Mouse (Mus musculus) kidney, embryonic 15.5 days (tissue): ENCODE measurements at regions not wholly inside any gene's neighbourhood (a gene's known extent, or its start where the extent isn't known, plus 50 kb on each side); places are given as distances from the start of the nearest gene placed in this dataset.

Experiments
- ATAC-seq: fragments of 200-750 bp; cut with Nextera tagmentation; replicated peaks from 2 replicates; pipeline ENCODE4 v1.8.0; 2017; ENCODE audit warnings: moderate TSS enrichment; ENCODE audit not compliant: low FRiP score
- H3K27ac ChIP-seq: fragments of 300-500 bp; sonication (generic); 2 replicates; pipeline ENCODE4 v1.5.1; 2015; ENCODE audit warnings: mild to moderate bottlenecking, inconsistent platforms
- H3K27me3 ChIP-seq: fragments of 300-500 bp; sonication (generic); 2 replicates; pipeline ENCODE4 v1.6.1; 2015; ENCODE audit warnings: inconsistent platforms
- H3K36me3 ChIP-seq: fragments of 300-500 bp; sonication (generic); 2 replicates; pipeline ENCODE4 v1.6.1; 2015; ENCODE audit warnings: inconsistent platforms
- H3K4me1 ChIP-seq: fragments of 300-500 bp; sonication (generic); 2 replicates; pipeline ENCODE4 v1.6.1; 2015; ENCODE audit warnings: inconsistent platforms
- H3K4me2 ChIP-seq: fragments of 300-500 bp; sonication (generic); 2 replicates; pipeline ENCODE4 v1.6.1; 2015; ENCODE audit warnings: moderate library complexity, mild to moderate bottlenecking, inconsistent platforms
- H3K4me3 ChIP-seq: fragments of 300-500 bp; sonication (generic); replicated peaks from 2 replicates; pipeline ENCODE4 v1.5.1; 2015; ENCODE audit warnings: mild to moderate bottlenecking, inconsistent platforms
- H3K9ac ChIP-seq: fragments of 300-500 bp; sonication (generic); 2 replicates; pipeline ENCODE4 v1.6.1; 2015; ENCODE audit warnings: mild to moderate bottlenecking, inconsistent platforms
- H3K9me3 ChIP-seq: fragments of 300-500 bp; sonication (generic); replicated peaks from 2 replicates; pipeline ENCODE4 v1.6.1; 2016; ENCODE audit warnings: inconsistent platforms
- WGBS: fragments of 180-500 bp; shearing (Covaris S2); methylation state at CpG from one replicate; pipeline ENCODE4 v1.1.7; 2015; ENCODE audit warnings: mixed read lengths; 5-methylcytosine and 5-hydroxymethylcytosine counted together

DNA sequence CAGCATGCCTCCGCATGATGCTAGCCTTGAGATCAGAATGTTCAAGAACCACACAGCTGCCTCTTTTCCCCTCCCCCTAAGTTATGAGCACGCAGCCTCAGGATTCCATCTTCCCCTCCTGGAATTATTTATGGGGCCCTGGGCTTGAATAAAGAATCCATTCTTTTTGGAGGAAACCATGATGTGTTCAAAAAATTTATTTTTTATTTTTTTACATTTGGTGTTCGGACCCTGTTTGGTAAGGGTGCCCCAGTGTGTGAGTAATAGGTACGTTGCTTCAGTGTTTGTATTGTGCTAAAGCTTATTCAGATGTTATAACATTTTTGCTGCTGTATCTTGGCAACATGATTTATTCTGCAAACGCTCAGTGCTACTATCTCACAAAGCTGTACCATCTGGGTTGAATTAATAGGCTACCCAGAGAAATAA is 147.8 kb upstream of the Tox3 start:
- H3K36me3 ChIP-seq = no peaks in the 10 kb centered on the region
- no peak for ATAC-seq
- H3K27ac ChIP-seq = no peak overlapping the region
- no peaks in the 10 kb centered on the region for H3K27me3 ChIP-seq
- H3K9ac ChIP-seq = no peak overlapping the region
- no peak overlapping the region for H3K4me3 ChIP-seq
- 49% methylated on average over 5 of the region's 5 CpGs for whole genome bisulfite sequencing
- no peak overlapping the region for H3K4me2 ChIP-seq
- H3K4me1 ChIP-seq = peaks cover 9% of the 10 kb centered on the region
- H3K9me3 ChIP-seq = no peaks in the 10 kb centered on the region

- 49% methylated on average over 14 of the region's 14 CpGs for WGBS
- H3K9ac ChIP-seq = no peak overlapping the region
- no peaks in the 10 kb centered on the region for H3K36me3 ChIP-seq
Observed at GRCm38 (mm10) chr8:90492521-90493225, 144.5 kb upstream of the Tox3 start.

GRCm38 (mm10) chr8:90491691-90492090 is 143.5 kb upstream of the Tox3 start:
- Histone ChIP-seq H3K27me3 (no peaks in the 10 kb centered on the region), H3K36me3 (no peaks in the 10 kb centered on the region), H3K9ac (no peak overlapping the region), H3K4me3 (no peak overlapping the region), H3K27ac (no peak overlapping the region), H3K9me3 (no peaks in the 10 kb centered on the region), H3K4me1 (peaks cover 7% of the 10 kb centered on the region), H3K4me2 (no peak overlapping the region)
- 64% methylated on average over 7 of the region's 7 CpGs for WGBS
- no peak for ATAC-seq

More at GRCm38 (mm10) chr8:90492521-90493225, 144.5 kb upstream of the Tox3 start:
- Histone ChIP-seq H3K9me3 (no peaks in the 10 kb centered on the region), H3K27me3 (no peaks in the 10 kb centered on the region), H3K4me3 (no peak overlapping the region), H3K4me2 (no peak overlapping the region), H3K4me1 (peaks cover 9% of the 10 kb centered on the region), H3K27ac (no peak overlapping the region)
- no peak for ATAC-seq

DNA sequence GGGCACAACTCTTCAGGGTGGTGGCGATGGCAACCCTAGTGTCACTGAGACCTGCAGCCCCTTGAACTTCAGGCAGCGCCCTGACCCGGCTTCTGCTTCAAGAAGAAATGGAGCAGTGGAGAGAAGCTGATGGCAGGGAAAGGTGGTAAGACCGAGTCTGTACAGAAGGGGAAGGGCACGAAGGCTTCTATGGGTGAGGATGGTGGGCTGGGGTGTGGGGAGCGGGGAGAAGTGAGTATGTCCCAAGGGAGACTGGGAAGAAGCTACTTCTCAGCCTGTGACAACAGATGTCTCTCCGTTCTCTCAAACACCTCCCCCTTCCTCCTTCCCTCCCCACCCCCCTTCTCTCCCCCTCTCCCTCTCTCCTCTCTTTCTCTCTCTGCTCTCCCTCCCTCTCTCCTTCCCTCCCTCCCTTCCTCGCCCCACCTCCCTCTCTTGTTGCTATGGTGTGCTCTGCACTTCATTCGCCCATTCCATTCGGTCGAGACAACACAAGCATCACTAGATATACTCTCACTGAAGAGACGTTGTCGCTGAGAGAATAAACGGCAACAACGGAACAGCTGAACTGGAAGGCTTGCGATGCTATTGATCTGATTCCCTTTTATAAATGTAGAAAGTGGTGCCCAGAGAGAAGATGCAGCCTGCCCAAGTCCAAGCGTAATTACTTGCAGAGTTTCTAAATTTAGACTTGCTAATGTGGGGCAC is 142.7 kb upstream of the Tox3 start:
- no peak for ATAC-seq
- no peak overlapping the region for H3K9ac ChIP-seq
- WGBS = 72% methylated on average over 17 of the region's 17 CpGs

DNA sequence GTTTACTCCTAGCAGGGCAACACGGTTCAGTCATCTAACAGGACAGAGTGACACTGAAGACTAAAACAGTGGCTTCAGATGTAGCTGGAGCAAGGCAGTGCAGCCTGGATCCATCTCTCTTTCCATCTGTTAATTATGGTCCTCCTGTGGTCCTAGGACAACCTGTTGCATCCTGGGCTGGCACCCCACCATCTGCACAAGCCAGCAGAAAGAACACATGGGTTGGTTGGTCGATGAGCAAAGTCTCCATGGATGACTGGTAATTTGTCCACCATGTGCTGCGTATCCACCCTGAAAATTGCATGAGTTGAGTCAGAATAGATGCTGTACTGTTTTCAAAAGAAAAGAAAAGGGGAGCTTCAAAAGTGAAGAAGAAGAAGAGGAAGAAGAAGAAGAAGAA is 138.4 kb upstream of the Tox3 start:
- H3K36me3 ChIP-seq = no peaks in the 10 kb centered on the region
- H3K4me1 ChIP-seq = no peaks in the 10 kb centered on the region
- H3K9me3 ChIP-seq = no peaks in the 10 kb centered on the region
- no peak for ATAC-seq
- no peak overlapping the region for H3K4me2 ChIP-seq
- H3K27me3 ChIP-seq = peaks cover 16% of the 10 kb centered on the region
- H3K27ac ChIP-seq = no peak overlapping the region
- no peak overlapping the region for H3K4me3 ChIP-seq
- H3K9ac ChIP-seq = no peak overlapping the region
- 84% methylated on average over 3 of the region's 3 CpGs for WGBS

More for the DNA sequence above, 142.7 kb upstream of the Tox3 start:
- Histone ChIP-seq H3K36me3 (no peaks in the 10 kb centered on the region), H3K9me3 (no peaks in the 10 kb centered on the region), H3K4me2 (no peak overlapping the region), H3K27ac (no peak overlapping the region), H3K27me3 (peaks cover 4% of the 10 kb centered on the region; the same call in 1 of the 2 replicates), H3K4me1 (peaks cover 3% of the 10 kb centered on the region; the same call in 1 of the 2 replicates), H3K4me3 (no peak overlapping the region)

- Histone ChIP-seq H3K4me3 (no peak overlapping the region), H3K27ac (no peak overlapping the region), H3K9ac (no peak overlapping the region), H3K27me3 (peaks cover 34% of the 10 kb centered on the region), H3K4me1 (peaks cover 11% of the 10 kb centered on the region), H3K36me3 (no peaks in the 10 kb centered on the region), H3K4me2 (no peak overlapping the region), H3K9me3 (no peaks in the 10 kb centered on the region)
- 38% methylated on average over 4 of the region's 4 CpGs for WGBS
- ATAC-seq = no peak
Observed at GRCm38 (mm10) chr8:90478149-90478548, 130.0 kb upstream of the Tox3 start.

GRCm38 (mm10) chr8:90474066-90474465 is 125.9 kb upstream of the Tox3 start:
- ATAC-seq = peak; percentile 81
- no peak overlapping the region for H3K9ac ChIP-seq
- H3K36me3 ChIP-seq = no peaks in the 10 kb centered on the region
- H3K27ac ChIP-seq = no peak overlapping the region
- H3K27me3 ChIP-seq = peaks cover 27% of the 10 kb centered on the region
- H3K4me1 ChIP-seq = peaks cover 12% of the 10 kb centered on the region
- H3K4me2 ChIP-seq = no peak overlapping the region
- WGBS = 18% methylated on average over 7 of the region's 7 CpGs
- no peak overlapping the region for H3K4me3 ChIP-seq
- H3K9me3 ChIP-seq = no peaks in the 10 kb centered on the region

DNA sequence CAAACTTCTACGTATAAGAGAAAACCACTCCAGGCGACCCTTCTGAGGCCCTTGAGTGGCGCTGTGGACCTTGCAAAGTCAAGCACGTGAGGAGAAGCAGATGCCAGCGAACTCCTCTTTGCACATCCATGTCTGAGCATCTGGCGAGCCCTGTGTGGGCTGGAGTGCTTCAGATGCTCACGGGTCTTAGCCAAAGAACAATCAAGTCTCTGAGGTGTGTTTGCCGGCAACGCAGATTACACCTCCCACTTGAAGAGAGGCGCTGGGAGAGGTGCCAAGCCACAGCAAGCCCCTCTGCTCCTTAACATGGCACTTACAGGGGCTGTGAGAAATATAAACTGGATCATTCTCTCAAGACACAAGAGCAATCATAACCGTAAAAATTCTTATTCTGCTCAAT is 122.7 kb upstream of the Tox3 start:
- Histone ChIP-seq H3K9ac (no peak overlapping the region), H3K9me3 (no peaks in the 10 kb centered on the region), H3K4me1 (peaks cover 12% of the 10 kb centered on the region), H3K4me3 (no peak overlapping the region), H3K4me2 (no peak overlapping the region), H3K27me3 (peaks cover 20% of the 10 kb centered on the region), H3K27ac (no peak overlapping the region), H3K36me3 (no peaks in the 10 kb centered on the region)
- 84% methylated on average over 11 of the region's 11 CpGs for WGBS
- no peak for ATAC-seq

DNA sequence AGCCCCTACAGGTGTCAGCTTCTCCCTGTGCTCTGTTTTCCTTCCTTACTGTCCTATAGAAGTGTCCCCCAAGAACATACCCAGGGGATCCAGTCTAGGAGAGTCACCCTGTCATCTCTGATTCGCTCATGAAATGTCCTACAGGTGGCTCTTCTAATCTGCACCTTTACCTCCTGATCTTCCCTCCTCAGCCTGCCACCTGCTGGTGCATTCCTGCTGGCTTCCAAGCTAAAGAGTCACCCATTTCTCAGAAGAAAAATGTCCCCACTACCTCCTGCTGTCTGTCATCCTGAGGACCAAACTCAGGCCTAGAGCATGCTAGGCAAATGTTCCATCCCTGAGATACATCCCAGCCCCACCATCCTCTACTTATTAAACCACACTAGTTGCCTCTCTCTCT is 115.6 kb upstream of the Tox3 start:
- H3K4me1 ChIP-seq = no peaks in the 10 kb centered on the region
- no peaks in the 10 kb centered on the region for H3K27me3 ChIP-seq
- ATAC-seq = no peak
- H3K9me3 ChIP-seq = no peaks in the 10 kb centered on the region
- no peak overlapping the region for H3K4me3 ChIP-seq
- 79% methylated on average over 1 of the region's 1 CpGs for WGBS
- no peaks in the 10 kb centered on the region for H3K36me3 ChIP-seq
- no peak overlapping the region for H3K27ac ChIP-seq
- no peak overlapping the region for H3K9ac ChIP-seq
- H3K4me2 ChIP-seq = no peak overlapping the region

DNA sequence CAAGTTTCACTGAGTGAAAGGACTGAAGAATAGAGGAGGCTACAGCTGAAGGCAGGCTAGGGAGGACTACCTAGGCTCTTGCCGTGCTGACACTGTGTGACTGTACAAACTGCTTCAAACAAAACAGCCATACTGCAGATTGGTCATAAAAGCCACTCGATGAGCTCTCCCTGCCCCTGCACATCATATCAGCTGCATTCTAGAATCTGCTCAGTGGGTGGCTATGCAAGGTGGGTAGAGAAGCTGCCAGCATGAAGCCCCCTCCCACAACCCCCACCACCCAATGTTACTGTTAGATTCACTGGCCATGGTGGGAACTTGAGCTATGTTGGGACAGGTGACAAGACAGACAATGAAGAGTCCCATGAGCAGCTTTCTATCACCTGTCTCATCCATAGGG is 107.2 kb upstream of the Tox3 start:
- H3K36me3 ChIP-seq = no peaks in the 10 kb centered on the region
- ATAC-seq = no peak
- no peak overlapping the region for H3K9ac ChIP-seq
- no peak overlapping the region for H3K27ac ChIP-seq
- H3K4me3 ChIP-seq = no peak overlapping the region
- no peaks in the 10 kb centered on the region for H3K4me1 ChIP-seq
- H3K9me3 ChIP-seq = no peaks in the 10 kb centered on the region
- WGBS = 92% methylated on average over 2 of the region's 2 CpGs
- no peak overlapping the region for H3K4me2 ChIP-seq
- H3K27me3 ChIP-seq = no peaks in the 10 kb centered on the region

DNA sequence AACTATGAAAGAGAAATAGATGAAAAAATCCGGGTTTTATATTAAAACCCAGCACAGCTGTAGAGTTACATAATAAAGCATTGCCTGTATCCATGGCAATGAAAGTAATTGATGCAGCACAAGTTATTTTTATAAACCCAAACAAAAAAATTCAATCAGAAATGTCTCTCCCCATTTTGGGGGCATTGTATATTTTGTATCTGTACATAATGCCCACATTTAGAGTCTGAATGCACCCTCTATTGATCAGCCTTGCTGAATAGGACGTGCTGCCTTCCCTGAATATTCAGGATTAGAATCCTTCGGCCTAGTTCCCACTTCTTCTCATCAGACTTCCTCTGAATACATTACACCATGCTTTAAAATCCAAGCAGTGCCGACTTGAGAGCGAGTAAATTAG is 106.0 kb upstream of the Tox3 start:
- WGBS = 84% methylated on average over 5 of the region's 5 CpGs
- Histone ChIP-seq H3K4me3 (no peak overlapping the region), H3K9me3 (no peaks in the 10 kb centered on the region), H3K9ac (no peak overlapping the region), H3K4me1 (no peaks in the 10 kb centered on the region), H3K27ac (no peak overlapping the region), H3K4me2 (no peak overlapping the region), H3K27me3 (no peaks in the 10 kb centered on the region), H3K36me3 (no peaks in the 10 kb centered on the region)
- no peak for ATAC-seq

DNA sequence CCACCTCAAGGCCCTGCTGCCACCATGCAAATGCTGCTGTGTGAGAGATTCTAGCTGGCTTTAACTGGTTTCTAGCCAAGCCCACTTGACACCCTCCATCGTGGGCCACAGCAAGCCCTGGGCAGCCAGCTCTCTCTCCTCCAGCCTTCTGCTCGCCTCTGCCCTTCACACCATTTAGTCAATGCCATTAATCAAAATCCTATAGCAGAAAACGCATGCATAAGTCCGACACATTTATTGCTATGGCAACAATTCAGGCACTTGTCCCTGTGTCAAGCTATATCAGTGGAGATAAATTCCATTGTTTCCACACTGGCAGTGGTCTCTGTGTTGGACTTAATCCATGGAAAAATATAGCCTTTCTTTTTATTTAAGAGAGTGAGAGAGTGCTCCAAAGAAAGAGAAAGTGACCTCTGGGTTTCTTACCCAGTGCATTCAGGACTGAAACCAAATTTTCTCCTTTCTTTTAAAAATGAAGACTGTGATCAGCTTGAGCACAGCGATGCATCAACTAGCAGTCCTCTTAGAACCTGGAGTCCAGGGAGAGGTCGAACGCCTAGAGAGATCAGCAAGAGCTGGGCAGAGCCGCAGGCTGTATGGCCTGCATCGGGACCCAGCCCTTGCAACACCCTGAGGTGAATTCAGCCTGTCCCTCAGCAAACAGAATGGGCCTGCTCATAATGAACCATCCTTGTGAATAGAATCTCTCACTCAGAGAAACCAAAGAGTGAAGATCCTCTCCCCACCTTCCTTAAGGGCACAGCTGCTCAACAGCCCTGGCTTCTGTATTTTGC is 93.1 kb upstream of the Tox3 start:
- no peak overlapping the region for H3K4me2 ChIP-seq
- H3K4me1 ChIP-seq = no peaks in the 10 kb centered on the region
- H3K9me3 ChIP-seq = no peaks in the 10 kb centered on the region
- H3K27ac ChIP-seq = no peak overlapping the region
- H3K4me3 ChIP-seq = no peak overlapping the region
- ATAC-seq = no peak
- WGBS = 61% methylated on average over 9 of the region's 9 CpGs
- H3K9ac ChIP-seq = no peak overlapping the region
- no peaks in the 10 kb centered on the region for H3K27me3 ChIP-seq
- H3K36me3 ChIP-seq = no peaks in the 10 kb centered on the region
